Mouse (Mus musculus): ENCODE results near the gene Kctd2. TPM values are rescaled to one million over a fixed set of nuclear protein-coding genes. Genes with fewer than 3 reads are reported as not detected.

Gene Kctd2
- polyA plus RNA-seq, 1 experiment from 2014 or later: 5.7 TPM

DNA sequence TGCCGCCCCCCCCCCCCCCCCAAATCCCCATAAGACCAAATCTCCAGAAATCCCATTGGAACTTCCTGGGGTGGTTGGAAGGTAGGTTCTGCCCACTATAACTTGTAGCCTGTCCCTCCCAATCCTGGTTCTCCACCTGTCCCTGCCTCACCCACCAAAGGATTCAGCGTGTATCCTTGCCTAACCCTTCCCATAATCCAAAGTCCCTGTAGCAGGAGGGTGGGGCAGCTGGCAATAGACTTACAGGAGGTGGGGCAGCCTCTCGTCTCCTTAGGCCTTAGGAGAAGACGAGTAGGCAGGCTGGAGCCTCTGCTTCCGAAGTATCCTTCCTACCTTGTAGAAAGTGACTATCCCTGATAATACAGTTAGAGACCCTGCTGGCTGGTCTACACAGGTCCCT lies 36.3 kb downstream of the Kctd2 start:
- WGBS: 97% methylated on average over 5 of the region's 5 CpGs
- no peak overlapping the region for H3K4me3 ChIP-seq (ENCODE audit: low read length)
- no peak overlapping the region for H3K27ac ChIP-seq (ENCODE audit: low read depth, low read length)
- H3K4me2 ChIP-seq (ENCODE audit: low read length): no peak overlapping the region
- H3K9ac ChIP-seq (ENCODE audit: low read depth, low read length): no peak overlapping the region
- H3K27me3 ChIP-seq (replicated peaks; ENCODE audit: control insufficient read depth, insufficient read depth, low read length): no peaks in the 10 kb centered on the region; the same call in 1 of the 2 replicates
- ATAC-seq: no peak
- peaks cover 2% of the 10 kb centered on the region; the same call in 1 of the 2 replicates for H3K9me3 ChIP-seq (ENCODE audit: control insufficient read depth, low read length)
- H3K4me1 ChIP-seq (ENCODE audit: control insufficient read depth, insufficient read depth, low read depth, low read length): no peaks in the 10 kb centered on the region
- H3K36me3 ChIP-seq (ENCODE audit: control insufficient read depth, insufficient read depth, low read length): no peaks in the 10 kb centered on the region

DNA sequence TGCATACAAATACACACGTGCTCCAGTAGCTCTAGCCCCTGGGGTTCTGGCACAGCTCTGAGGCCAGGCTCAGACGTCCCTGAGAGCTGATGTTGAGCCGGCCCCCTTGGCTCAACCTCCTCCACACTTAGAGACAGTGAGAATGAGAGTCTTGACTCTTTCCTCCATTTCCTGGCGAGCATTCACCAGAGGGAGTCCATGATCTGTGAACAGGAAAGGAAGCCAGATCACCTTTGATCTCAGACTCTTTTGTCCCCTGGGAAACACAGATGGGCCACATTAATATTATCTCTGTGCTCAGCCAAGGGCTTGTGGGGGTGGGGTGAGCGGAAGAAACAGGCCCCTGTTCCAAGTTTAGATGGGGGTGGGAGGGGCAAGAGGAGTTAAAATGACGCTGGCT lies 37.5 kb downstream of the Kctd2 start:
- WGBS: 39% methylated on average over 6 of the region's 6 CpGs
- H3K4me1 ChIP-seq (ENCODE audit: control insufficient read depth, insufficient read depth, low read depth, low read length): no peaks in the 10 kb centered on the region

DNA sequence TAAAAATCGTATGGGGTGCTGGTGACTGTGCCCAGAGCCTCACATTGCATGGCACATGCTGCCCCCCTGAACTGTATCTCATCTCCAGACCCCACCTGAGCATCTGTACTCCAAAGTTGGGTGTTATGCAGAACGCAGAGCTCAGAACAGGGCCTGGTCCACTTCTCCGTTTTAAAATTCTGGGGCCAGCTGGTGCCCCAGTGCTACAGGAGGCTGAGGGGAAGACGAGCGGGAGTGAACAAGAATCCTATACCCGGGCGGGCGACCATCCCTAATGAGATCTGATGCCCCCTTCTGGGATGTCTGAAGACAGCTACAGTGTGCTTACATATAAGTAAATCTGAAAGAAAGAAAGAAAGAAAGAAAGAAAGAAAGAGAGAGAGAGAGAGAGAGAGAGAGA lies 41.0 kb downstream of the Kctd2 start:
- H3K36me3 ChIP-seq (ENCODE audit: control insufficient read depth, insufficient read depth, low read length): no peaks in the 10 kb centered on the region
- no peaks in the 10 kb centered on the region for H3K4me1 ChIP-seq (ENCODE audit: control insufficient read depth, insufficient read depth, low read depth, low read length)
- H3K27ac ChIP-seq (ENCODE audit: low read depth, low read length): no peak overlapping the region
- H3K9ac ChIP-seq (ENCODE audit: low read depth, low read length): no peak overlapping the region
- WGBS: 15% methylated on average over 8 of the region's 8 CpGs
- H3K4me3 ChIP-seq (ENCODE audit: low read length): no peak overlapping the region
- no peaks in the 10 kb centered on the region for H3K9me3 ChIP-seq (ENCODE audit: control insufficient read depth, low read length)
- ATAC-seq: no peak
- H3K4me2 ChIP-seq (ENCODE audit: low read length): no peak overlapping the region
- no peaks in the 10 kb centered on the region for H3K27me3 ChIP-seq (replicated peaks; ENCODE audit: control insufficient read depth, insufficient read depth, low read length)

More for the DNA sequence above, 37.5 kb downstream of the Kctd2 start:
- Histone ChIP-seq H3K27ac (ENCODE audit: low read depth, low read length) (no peak overlapping the region), H3K27me3 (replicated peaks; ENCODE audit: control insufficient read depth, insufficient read depth, low read length) (no peaks in the 10 kb centered on the region), H3K4me3 (ENCODE audit: low read length) (no peak overlapping the region), H3K9ac (ENCODE audit: low read depth, low read length) (no peak overlapping the region), H3K9me3 (ENCODE audit: control insufficient read depth, low read length) (peaks cover 2% of the 10 kb centered on the region; the same call in 1 of the 2 replicates), H3K4me2 (ENCODE audit: low read length) (no peak overlapping the region), H3K36me3 (ENCODE audit: control insufficient read depth, insufficient read depth, low read length) (no peaks in the 10 kb centered on the region)
- ATAC-seq: no peak

DNA sequence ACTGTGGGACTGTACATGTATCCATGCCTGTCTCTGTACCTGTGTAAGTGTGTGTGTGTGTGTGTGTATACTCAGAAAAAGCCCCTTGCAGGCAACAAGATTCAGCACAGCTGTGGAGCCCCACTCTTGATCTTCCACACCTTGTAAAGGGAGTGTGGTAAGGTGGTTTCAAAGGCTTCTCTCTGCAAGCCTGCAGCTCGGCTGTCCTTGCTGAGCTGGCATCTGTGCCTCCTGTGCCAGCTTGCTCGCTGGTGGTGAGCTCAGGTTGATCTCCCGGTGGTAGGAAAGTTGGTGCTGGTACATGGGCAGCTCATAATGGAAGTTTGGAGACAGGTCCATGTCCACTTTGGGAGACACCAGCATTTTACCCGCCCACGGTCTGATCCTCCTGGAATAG lies 41.9 kb downstream of the Kctd2 start:
- H3K4me3 ChIP-seq (ENCODE audit: low read length): no peak overlapping the region
- no peak for ATAC-seq
- no peaks in the 10 kb centered on the region for H3K27me3 ChIP-seq (replicated peaks; ENCODE audit: control insufficient read depth, insufficient read depth, low read length)
- WGBS: 75% methylated on average over 5 of the region's 5 CpGs
- H3K9ac ChIP-seq (ENCODE audit: low read depth, low read length): no peak overlapping the region
- H3K9me3 ChIP-seq (ENCODE audit: control insufficient read depth, low read length): no peaks in the 10 kb centered on the region
- no peaks in the 10 kb centered on the region for H3K4me1 ChIP-seq (ENCODE audit: control insufficient read depth, insufficient read depth, low read depth, low read length)
- H3K4me2 ChIP-seq (ENCODE audit: low read length): no peak overlapping the region
- H3K27ac ChIP-seq (ENCODE audit: low read depth, low read length): no peak overlapping the region
- no peaks in the 10 kb centered on the region for H3K36me3 ChIP-seq (ENCODE audit: control insufficient read depth, insufficient read depth, low read length)

DNA sequence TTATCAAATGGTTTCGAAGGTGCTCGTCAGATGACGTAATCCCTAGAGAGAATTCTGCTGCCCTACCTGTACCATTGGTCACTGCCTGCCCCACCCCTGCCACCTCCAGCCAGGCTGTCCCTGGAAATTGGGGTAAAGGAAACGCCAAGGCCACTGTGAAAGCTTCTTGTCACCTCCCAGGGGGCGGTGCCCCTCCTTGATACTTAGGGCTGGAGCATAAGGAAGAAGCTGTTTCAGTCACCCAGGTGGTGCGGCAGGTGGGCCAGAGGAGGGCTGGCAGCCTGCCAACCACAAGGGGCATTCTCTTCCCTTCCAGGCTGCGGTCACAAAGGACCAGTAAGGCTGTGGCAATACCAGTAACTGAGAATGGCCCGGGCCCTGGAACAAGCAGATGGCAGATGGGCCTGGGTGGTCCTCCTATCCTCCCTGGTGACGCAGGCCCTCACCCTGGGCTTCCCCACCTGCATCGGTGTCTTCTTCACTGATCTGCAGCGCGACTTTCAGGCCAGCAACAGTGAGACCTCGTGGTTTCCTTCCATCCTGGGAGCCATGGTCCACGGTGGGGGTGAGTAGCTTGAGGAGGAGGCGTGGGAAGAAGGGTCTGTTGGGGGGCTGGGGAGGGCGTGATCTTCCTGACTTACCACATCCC lies 42.4 kb downstream of the Kctd2 start, which contains the start of gene Slc16a5:
Slc16a5 (plus strand) TSS at position 232 of the 649 bp plus-strand sequence.
- ATAC-seq: no peak
- Histone ChIP-seq H3K27ac (ENCODE audit: low read depth, low read length) (no peak within 1 kb of the TSS), H3K4me1 (ENCODE audit: control insufficient read depth, insufficient read depth, low read depth, low read length) (no peaks in the 10 kb centered on the region), H3K27me3 (replicated peaks; ENCODE audit: control insufficient read depth, insufficient read depth, low read length) (no peaks in the 10 kb centered on the region), H3K4me3 (ENCODE audit: low read length) (no peak within 1 kb of the TSS), H3K4me2 (ENCODE audit: low read length) (no peak within 1 kb of the TSS), H3K36me3 (ENCODE audit: control insufficient read depth, insufficient read depth, low read length) (no peaks in the 10 kb centered on the region), H3K9me3 (ENCODE audit: control insufficient read depth, low read length) (no peaks in the 10 kb centered on the region), H3K9ac (ENCODE audit: low read depth, low read length) (no peak within 1 kb of the TSS)
- 72% methylated on average over 16 of the region's 16 CpGs for WGBS

DNA sequence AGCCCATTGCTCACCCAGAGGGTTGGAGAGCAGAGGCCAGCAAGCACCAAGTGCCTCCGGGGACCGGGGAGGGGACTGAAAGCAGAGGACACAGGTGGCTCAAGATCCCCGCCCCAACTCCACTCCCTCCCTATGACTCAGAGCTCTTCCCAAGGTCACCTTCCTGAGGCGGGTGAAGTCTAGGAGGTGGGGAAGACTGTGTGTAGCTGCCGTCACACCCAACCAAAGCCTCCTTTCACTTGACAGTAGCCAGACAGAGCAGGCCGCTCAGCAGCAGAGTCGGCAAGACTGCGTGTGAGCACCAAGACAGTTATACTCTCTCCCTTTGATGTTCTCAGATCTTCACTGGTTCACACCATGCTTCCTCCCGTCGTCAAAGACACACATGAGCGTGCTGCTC lies 43.5 kb downstream of the Kctd2 start:
- no peak overlapping the region for H3K9ac ChIP-seq (ENCODE audit: low read depth, low read length)
- no peaks in the 10 kb centered on the region for H3K27me3 ChIP-seq (replicated peaks; ENCODE audit: control insufficient read depth, insufficient read depth, low read length)
- WGBS: 84% methylated on average over 11 of the region's 11 CpGs
- no peak for ATAC-seq
- H3K4me1 ChIP-seq (ENCODE audit: control insufficient read depth, insufficient read depth, low read depth, low read length): no peaks in the 10 kb centered on the region
- no peak overlapping the region for H3K4me3 ChIP-seq (ENCODE audit: low read length)
- H3K4me2 ChIP-seq (ENCODE audit: low read length): no peak overlapping the region
- H3K9me3 ChIP-seq (ENCODE audit: control insufficient read depth, low read length): no peaks in the 10 kb centered on the region
- no peak overlapping the region for H3K27ac ChIP-seq (ENCODE audit: low read depth, low read length)
- no peaks in the 10 kb centered on the region for H3K36me3 ChIP-seq (ENCODE audit: control insufficient read depth, insufficient read depth, low read length)

DNA sequence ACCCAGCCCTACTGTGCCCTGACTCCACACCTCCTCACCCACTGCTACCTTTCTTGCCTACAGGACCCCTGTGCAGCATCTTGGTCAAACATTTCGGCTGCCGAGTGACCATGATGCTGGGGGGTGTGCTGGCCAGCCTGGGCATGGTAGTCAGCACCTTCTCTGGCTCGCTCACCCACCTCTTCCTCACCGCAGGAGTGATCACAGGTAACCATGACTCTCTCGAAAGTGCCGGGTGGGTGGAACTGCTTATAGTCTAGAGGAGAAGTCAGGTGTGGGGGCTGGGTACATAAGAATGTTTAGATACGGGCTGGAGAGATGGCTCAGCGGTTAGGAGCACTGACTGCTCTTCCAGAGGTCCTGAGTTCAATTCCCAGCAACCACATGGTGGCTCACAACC lies 44.9 kb downstream of the Kctd2 start:
- ATAC-seq: no peak
- no peak overlapping the region for H3K27ac ChIP-seq (ENCODE audit: low read depth, low read length)

DNA sequence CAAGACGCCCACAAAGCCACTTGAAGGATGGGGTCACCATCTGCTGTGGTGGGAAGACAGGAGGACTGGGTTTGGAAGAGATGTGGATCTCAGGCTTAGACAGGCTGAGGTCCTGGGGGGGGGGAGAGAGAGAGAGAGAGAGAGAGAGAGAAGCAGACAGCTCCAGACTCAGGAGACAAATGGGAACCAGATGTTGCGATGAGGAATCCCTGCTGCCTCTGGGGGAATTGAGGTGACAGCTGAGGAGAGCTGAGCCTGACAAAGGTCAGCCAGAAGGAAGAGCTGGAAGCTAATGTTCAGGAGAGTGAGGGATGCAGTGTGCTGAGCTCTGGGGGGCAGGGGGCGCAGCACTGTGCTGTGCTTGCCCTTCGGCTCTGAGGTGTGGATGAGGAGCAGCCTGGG lies 47.3 kb downstream of the Kctd2 start:
- 42% methylated on average over 4 of the region's 4 CpGs for WGBS
- no peak overlapping the region for H3K4me2 ChIP-seq (ENCODE audit: low read length)
- no peaks in the 10 kb centered on the region for H3K4me1 ChIP-seq (ENCODE audit: control insufficient read depth, insufficient read depth, low read depth, low read length)
- no peak overlapping the region for H3K4me3 ChIP-seq (ENCODE audit: low read length)
- no peaks in the 10 kb centered on the region for H3K36me3 ChIP-seq (ENCODE audit: control insufficient read depth, insufficient read depth, low read length)
- H3K9me3 ChIP-seq (ENCODE audit: control insufficient read depth, low read length): no peaks in the 10 kb centered on the region
- H3K27me3 ChIP-seq (replicated peaks; ENCODE audit: control insufficient read depth, insufficient read depth, low read length): no peaks in the 10 kb centered on the region
- no peak overlapping the region for H3K27ac ChIP-seq (ENCODE audit: low read depth, low read length)
- no peak for ATAC-seq
- H3K9ac ChIP-seq (ENCODE audit: low read depth, low read length): no peak overlapping the region

More for the DNA sequence above, 44.9 kb downstream of the Kctd2 start:
- Histone ChIP-seq H3K4me2 (ENCODE audit: low read length) (no peak overlapping the region), H3K4me1 (ENCODE audit: control insufficient read depth, insufficient read depth, low read depth, low read length) (no peaks in the 10 kb centered on the region), H3K9ac (ENCODE audit: low read depth, low read length) (no peak overlapping the region), H3K4me3 (ENCODE audit: low read length) (no peak overlapping the region), H3K27me3 (replicated peaks; ENCODE audit: control insufficient read depth, insufficient read depth, low read length) (no peaks in the 10 kb centered on the region), H3K9me3 (ENCODE audit: control insufficient read depth, low read length) (no peaks in the 10 kb centered on the region), H3K36me3 (ENCODE audit: control insufficient read depth, insufficient read depth, low read length) (no peaks in the 10 kb centered on the region)
- WGBS: 90% methylated on average over 8 of the region's 8 CpGs

DNA sequence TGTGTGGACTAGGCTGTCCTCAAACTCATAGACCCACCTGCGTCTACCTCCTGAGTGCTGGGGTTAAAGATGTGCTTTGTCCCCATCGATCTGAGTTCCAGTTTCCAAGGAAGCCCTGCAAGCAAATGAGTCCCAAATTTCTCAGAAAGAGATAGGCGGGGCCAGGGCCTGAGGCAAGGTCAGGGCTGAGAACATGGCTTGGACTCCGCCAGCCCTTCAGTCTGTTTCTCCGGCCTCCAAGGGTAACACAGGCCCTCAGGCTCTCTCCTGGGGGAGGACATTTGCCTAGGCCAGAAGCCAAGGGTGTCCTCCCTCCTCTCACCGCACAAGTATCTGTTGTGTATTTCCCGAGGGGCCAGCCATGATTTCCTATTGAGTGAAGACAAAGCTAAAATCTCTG lies 52.3 kb downstream of the Kctd2 start:
- H3K27me3 ChIP-seq (replicated peaks; ENCODE audit: control insufficient read depth, insufficient read depth, low read length): no peaks in the 10 kb centered on the region
- 81% methylated on average over 7 of the region's 7 CpGs for WGBS

More for the DNA sequence above, 52.3 kb downstream of the Kctd2 start:
- Histone ChIP-seq H3K4me2 (ENCODE audit: low read length) (no peak overlapping the region), H3K4me1 (ENCODE audit: control insufficient read depth, insufficient read depth, low read depth, low read length) (peaks cover 22% of the 10 kb centered on the region), H3K36me3 (ENCODE audit: control insufficient read depth, insufficient read depth, low read length) (no peaks in the 10 kb centered on the region), H3K9ac (ENCODE audit: low read depth, low read length) (no peak overlapping the region), H3K4me3 (ENCODE audit: low read length) (no peak overlapping the region), H3K27ac (ENCODE audit: low read depth, low read length) (no peak overlapping the region), H3K9me3 (ENCODE audit: control insufficient read depth, low read length) (no peaks in the 10 kb centered on the region)
- ATAC-seq: no peak
